Mouse (Mus musculus) testis, postnatal 10 days (tissue): ENCODE data around the gene Ddx4.

ENCODE experiments used
- DNase-seq: peaks from one replicate; pipeline ENCODE4 v3.0.0; 2021; ENCODE audit warnings: low spot score

Gene Ddx4

GRCm38 (mm10) chr13:112553304-112553703 lies 99.0 kb downstream of the Ddx4 start:
- no peak for DNase-seq

- DNase-seq, result no peak
These were observed 100.4 kb downstream of the Ddx4 start for GRCm38 (mm10) chr13:112551641-112552548.
